Mouse (Mus musculus): ENCODE results near the gene Ets1. TPM values are rescaled to one million over a fixed set of nuclear protein-coding genes. Genes with fewer than 3 reads are reported as not detected.

The Ets1 gene
- total RNA-seq, 2 experiments from 2014 or later: 9.9 to 11.0 TPM

DNA sequence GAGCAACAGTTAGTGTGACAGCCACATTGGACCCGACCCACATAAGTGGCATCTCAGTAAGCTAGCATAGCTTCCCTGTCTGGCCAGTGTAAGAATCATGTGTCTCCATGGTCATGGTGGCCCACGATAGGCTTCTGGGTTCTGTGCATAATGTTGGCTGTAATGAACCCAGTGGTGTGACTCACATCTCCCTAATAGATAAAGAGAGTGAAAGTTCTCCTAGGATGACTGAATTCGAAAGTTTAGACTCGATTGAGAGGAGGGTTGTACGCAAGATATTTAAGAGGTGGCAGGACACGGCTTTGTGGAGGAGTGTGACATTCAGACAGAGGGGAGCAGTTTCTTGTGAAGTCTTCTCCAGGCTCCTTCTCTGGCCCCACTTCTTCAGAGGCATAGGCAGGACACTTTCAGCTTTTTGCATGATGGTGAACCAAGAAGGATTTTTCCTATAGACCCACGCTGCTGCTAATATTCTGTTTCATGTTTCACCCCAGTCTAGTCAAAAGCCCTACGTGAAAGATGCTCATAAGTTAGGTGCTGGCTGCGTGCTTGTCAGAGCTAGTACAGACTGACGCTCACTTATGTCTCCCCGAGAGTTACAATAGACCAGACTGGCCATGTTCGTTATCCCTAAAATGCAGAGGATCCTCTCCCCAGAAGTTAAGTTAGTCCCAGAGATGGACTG is 109.2 kb downstream of the Ets1 start:
- no peak for ATAC-seq (replicated peaks; ENCODE audit: low FRiP score, low TSS enrichment, poor library complexity, severe bottlenecking)

GRCm38 (mm10) chr9:32745998-32746397 is 110.0 kb downstream of the Ets1 start:
- no peak for ATAC-seq (replicated peaks; ENCODE audit: low FRiP score, low TSS enrichment, poor library complexity, severe bottlenecking)

- no peak for ATAC-seq (replicated peaks; ENCODE audit: low FRiP score, low TSS enrichment, poor library complexity, severe bottlenecking)
Observed at GRCm38 (mm10) chr9:32746615-32747014, 110.6 kb downstream of the Ets1 start.

GRCm38 (mm10) chr9:32747624-32748023 is 111.6 kb downstream of the Ets1 start:
- no peak for ATAC-seq (replicated peaks; ENCODE audit: low FRiP score, low TSS enrichment, poor library complexity, severe bottlenecking)

- no peak for ATAC-seq (replicated peaks; ENCODE audit: low FRiP score, low TSS enrichment, poor library complexity, severe bottlenecking)
Observed at GRCm38 (mm10) chr9:32748552-32748951, 112.5 kb downstream of the Ets1 start.

DNA sequence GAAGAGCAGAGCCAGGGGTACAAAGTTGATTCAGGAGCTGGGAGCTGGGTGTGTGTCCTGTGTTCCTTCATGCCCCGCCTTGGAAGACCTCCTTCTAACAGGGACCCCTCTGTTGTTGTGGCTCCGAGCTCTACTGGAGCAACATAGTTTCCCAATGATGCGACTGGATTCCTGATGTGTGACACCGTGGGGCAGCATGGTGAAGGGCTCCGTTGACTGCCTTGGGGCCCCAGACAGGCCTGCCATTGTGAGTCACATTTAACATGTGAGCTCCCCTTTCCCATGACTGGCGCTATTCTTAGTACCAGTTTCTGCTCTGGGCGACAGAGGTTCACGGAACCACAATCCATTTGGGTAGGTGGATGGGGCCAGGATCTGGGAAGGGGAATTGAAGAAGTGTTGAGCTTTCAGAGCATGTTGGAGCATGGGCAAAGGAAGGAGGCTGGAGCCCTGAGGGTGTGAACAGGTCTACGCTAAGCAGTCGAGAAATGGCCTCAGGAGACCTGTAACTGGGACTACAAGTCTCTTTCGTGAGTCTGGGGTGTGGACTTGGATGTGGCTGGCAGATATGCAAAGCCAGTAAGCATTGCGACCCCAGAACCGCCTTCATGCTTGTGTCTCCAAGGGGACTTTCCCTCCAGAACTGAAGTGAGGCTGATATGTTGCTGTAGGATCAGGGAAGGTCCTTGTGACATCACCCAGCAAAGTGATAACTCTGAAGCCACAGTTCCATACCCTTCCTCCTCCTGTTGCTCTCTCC is 113.9 kb downstream of the Ets1 start:
- no peak for ATAC-seq (replicated peaks; ENCODE audit: low FRiP score, low TSS enrichment, poor library complexity, severe bottlenecking)

DNA sequence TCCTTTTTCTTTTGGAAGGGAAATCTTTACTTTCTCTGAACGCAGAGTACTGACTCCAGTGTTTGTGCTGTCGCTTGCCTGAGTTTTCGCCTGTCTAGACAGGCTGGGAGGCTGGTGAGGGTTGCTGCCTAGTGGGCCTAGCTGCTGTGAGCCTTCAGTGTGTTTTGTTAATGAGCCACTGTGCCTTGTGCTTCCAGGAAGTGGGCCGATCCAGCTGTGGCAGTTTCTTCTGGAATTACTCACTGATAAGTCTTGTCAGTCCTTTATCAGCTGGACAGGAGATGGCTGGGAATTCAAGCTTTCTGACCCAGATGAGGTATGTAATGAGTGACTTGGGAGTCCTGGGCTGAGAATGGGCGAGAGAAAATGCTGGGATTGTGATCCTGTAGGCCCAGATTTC is 116.6 kb downstream of the Ets1 start:
- no peak for ATAC-seq (replicated peaks; ENCODE audit: low FRiP score, low TSS enrichment, poor library complexity, severe bottlenecking)

DNA sequence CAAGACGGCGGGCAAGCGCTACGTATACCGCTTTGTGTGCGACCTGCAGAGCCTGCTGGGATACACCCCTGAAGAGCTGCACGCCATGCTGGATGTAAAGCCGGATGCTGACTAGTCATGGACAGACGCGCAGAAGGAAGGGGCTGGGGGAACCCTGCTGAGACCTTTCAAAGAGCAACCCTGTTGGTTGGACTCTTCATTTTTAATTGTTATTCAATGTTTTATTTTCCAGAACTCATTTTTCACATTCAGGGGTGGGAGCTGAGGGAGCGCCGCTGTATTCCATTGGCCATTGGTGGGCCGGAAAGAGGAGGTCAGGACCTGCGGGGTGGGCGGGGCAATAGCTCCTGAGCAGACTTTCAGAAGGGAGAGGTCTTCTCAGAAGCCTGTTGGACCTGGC is 118.3 kb downstream of the Ets1 start:
- no peak for ATAC-seq (replicated peaks; ENCODE audit: low FRiP score, low TSS enrichment, poor library complexity, severe bottlenecking)

- ATAC-seq (replicated peaks; ENCODE audit: low FRiP score, low TSS enrichment, poor library complexity, severe bottlenecking): no peak
Observed at GRCm38 (mm10) chr9:32756002-32756401, 120.0 kb downstream of the Ets1 start.

DNA sequence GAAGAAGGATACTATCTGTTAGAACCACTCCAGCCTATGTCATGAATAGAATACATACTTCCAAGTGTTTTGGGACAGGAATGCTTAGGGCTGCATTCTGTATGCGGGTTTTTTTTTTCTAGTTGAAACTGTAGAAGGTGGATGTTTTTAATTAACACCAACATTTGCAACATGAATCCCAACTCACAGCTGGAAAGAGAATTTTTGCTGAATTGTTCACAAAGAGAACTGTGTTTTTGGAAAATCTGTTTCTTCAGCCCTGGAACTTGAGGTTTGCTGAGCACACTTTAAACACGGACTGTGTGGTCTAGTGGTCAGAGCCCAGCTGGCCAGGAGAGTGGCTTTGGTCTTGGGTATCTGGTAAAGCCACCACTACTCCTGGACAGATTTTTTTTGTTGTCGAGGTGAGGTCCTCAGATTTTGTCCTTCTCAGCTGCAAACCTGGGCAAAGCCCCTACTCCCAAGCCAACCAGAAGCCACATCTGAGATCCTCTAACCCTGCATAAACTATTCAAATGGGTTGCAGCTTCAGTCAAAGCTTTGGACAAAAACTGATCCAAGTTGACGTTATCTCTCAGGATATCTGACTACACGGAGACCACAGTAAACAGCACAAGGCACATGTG is 122.4 kb downstream of the Ets1 start:
- no peak for ATAC-seq (replicated peaks; ENCODE audit: low FRiP score, low TSS enrichment, poor library complexity, severe bottlenecking)

DNA sequence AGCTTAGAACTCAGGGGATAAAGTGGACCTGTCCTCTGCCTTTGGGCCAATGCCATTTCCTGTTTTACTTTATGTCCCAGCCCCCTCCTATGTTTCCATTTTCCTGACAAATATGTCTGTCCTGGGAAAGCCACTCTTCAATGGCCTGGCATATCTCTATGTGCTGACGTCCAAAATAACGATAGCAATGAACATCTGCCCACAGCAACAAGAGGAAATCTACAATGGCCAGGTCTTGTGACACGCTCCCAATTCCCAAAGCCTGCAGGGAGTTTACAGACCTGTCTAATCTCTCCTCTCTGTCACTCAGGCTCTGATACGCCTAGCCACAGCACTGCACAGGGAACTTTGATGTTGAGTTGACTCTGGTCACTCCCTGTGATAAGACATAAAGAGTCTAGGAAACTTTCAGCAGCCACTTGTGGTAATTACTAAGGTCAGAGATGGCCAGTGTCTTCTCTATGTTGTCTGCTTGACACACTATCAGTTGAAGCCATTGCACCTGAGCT is 124.7 kb downstream of the Ets1 start:
- no peak for ATAC-seq (replicated peaks; ENCODE audit: low FRiP score, low TSS enrichment, poor library complexity, severe bottlenecking)

DNA sequence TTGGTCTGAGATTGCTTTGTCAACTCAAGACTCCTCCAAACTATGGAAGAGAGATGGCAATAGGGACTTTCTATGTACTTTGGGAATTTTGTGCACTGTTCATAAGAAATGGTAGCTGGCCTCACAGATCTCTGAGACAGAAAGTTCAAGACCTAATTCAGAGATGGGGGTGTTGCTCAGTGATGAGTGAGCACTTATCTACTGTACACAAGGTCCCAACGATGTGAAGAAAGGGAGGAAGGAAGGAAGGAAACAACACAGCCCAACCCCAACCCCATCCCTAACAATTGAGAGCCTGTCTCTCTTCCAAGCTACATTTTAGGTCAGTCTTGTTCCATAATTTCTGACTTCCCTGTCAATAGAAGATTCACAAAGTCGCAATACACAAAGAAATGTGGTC is 125.3 kb downstream of the Ets1 start:
- no peak for ATAC-seq (replicated peaks; ENCODE audit: low FRiP score, low TSS enrichment, poor library complexity, severe bottlenecking)

- no peak for ATAC-seq (replicated peaks; ENCODE audit: low FRiP score, low TSS enrichment, poor library complexity, severe bottlenecking)
Observed at GRCm38 (mm10) chr9:32764374-32764773, 128.4 kb downstream of the Ets1 start.

DNA sequence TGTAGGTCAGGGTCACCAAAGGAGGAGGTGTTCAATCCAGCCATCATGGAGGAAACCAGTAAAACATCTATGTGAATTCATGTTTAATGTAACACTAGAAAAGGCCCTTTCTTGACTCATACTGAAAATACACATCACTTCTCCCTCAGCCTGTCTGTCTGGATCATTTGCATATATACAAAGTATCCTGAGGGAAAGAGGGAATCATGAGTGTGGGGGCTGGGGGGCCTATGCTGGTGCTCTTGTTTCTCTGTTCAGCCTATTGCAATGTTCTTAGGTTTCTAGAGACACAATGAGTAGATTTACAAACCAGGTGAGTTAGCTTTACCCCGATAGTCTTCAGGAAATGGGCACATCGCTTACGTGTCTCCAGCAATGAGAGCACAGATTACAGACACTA is 129.1 kb downstream of the Ets1 start:
- ATAC-seq (replicated peaks; ENCODE audit: low FRiP score, low TSS enrichment, poor library complexity, severe bottlenecking): no peak

- ATAC-seq (replicated peaks; ENCODE audit: low FRiP score, low TSS enrichment, poor library complexity, severe bottlenecking): no peak
Observed at GRCm38 (mm10) chr9:32778866-32779265, 142.8 kb downstream of the Ets1 start.

- ATAC-seq (replicated peaks; ENCODE audit: low FRiP score, low TSS enrichment, poor library complexity, severe bottlenecking): no peak
Observed at GRCm38 (mm10) chr9:32782391-32783092, 146.5 kb downstream of the Ets1 start.

DNA sequence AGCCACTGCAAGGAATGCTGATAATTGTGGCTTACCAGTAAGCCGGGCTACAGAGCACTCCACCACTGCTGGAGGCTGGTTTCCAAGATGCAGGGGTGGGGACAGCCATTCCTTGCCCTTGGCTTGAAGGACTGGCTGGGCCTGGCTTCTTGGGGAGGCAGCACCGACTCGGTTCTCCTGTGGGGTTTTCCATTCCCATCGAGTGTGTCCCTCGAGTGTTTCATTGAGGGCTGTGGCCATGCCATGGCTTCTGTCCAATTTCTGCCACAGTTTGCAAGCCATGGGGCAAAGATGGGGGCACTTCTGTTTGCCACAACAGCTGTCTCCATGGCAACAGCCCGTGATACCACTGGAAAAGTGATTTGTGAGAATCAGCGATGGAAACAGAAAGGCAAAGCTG is 151.1 kb downstream of the Ets1 start:
- ATAC-seq (replicated peaks; ENCODE audit: low FRiP score, low TSS enrichment, poor library complexity, severe bottlenecking): no peak

GRCm38 (mm10) chr9:32787615-32788014 is 151.6 kb downstream of the Ets1 start:
- ATAC-seq (replicated peaks; ENCODE audit: low FRiP score, low TSS enrichment, poor library complexity, severe bottlenecking): no peak

GRCm38 (mm10) chr9:32789306-32789705 is 153.3 kb downstream of the Ets1 start:
- no peak for ATAC-seq (replicated peaks; ENCODE audit: low FRiP score, low TSS enrichment, poor library complexity, severe bottlenecking)

- no peak for ATAC-seq (replicated peaks; ENCODE audit: low FRiP score, low TSS enrichment, poor library complexity, severe bottlenecking)
Observed at GRCm38 (mm10) chr9:32791699-32792098, 155.7 kb downstream of the Ets1 start.

Measured in megakaryocyte-erythroid progenitor cell, adult 5-6 weeks (primary cell).